Mouse (Mus musculus): ENCODE results near the gene Pak3.

DNA sequence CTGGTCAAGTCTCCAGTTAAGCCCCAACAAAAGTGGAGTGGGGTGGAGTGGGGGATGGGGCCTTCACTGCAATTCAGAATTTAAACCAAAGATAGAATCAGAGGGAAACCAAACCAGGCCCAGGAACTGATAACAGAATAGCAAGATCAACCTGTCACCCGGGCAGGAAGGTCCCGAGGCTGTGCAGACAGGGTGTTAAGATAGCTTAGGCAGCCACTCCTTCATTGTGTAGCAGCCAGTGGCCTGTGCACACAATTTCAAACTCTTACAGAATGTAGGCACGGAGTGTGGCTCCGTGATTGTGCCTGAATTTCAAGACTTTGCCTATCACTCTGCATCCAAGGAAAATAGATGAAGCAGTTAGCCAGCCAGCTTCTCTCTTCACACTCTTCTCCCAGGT lies 308.1 kb downstream of the Pak3 start:
- no peak for TF ChIP-seq CTCF (IDR thresholded peaks at IDR 0.05; ENCODE audit: control insufficient read depth, insufficient read depth, insufficient replicate concordance, low read depth, low read length)
- no peak for TF ChIP-seq POLR2A (IDR thresholded peaks at IDR 0.05; ENCODE audit: control insufficient read depth, low read depth, low read length)

All from testis, adult 2 months (tissue).